Mouse (Mus musculus): ENCODE results near the gene Olfr492. TPM values are rescaled to one million over a fixed set of nuclear protein-coding genes. Genes with fewer than 3 reads are reported as not detected.

Gene Olfr492
- not detected in 2 replicates for polyA plus RNA-seq (2015; fragmentation: Nextera tagmentation; extraction: Ambion mirVana)

- Histone ChIP-seq H3K9ac (no peak within 1 kb of the TSS), H3K4me1 (no peaks in the 10 kb centered on the region), H3K27me3 (no peaks in the 10 kb centered on the region), H3K36me3 (no peaks in the 10 kb centered on the region), H3K4me2 (no peak within 1 kb of the TSS), H3K4me3 (no peak within 1 kb of the TSS), H3K27ac (no peak within 1 kb of the TSS), H3K9me3 (no peaks in the 10 kb centered on the region)
- ATAC-seq (ENCODE audit: borderline replicate concordance, extremely low read depth, low FRiP score, low TSS enrichment): no peak
- WGBS: 64% methylated on average over 2 of the region's 2 CpGs
Measured at GRCm38 (mm10) chr7:108323574-108323973, at the start of gene Olfr492. TSS of gene Olfr492 (minus strand) at chr7:108323674.

DNA sequence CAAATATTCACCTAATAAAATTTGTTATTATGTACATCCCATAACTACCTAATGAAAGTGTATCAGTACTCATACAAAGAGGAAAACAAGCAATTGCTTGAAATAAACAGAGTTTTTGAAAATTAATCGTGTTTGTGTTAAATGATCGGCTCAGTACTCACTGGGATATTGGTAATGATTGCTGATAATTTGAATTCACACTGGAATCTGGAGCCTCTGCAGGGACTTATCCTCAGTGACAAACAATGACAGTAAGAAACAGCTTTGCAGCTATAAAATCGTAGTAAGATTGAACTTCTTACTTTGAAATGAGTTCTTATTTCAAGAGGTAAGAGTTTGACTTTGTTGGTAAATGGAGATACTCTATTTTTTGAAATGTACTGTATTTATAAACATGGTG, 41.6 kb upstream of the Olfr492 start, which contains the start of gene Olfr494:
Gene Olfr494 (plus strand): TSS at position 301 of the 400 bp plus-strand sequence.
- H3K27me3 ChIP-seq: no peaks in the 10 kb centered on the region
- no peaks in the 10 kb centered on the region for H3K36me3 ChIP-seq
- no peak within 1 kb of the TSS for H3K4me2 ChIP-seq
- 70% methylated on average over 3 of the region's 3 CpGs for WGBS
- H3K9ac ChIP-seq: no peak within 1 kb of the TSS
- H3K27ac ChIP-seq: no peak within 1 kb of the TSS
- H3K4me3 ChIP-seq: no peak within 1 kb of the TSS
- no peaks in the 10 kb centered on the region for H3K4me1 ChIP-seq
- ATAC-seq (ENCODE audit: borderline replicate concordance, extremely low read depth, low FRiP score, low TSS enrichment): no peak
- no peaks in the 10 kb centered on the region for H3K9me3 ChIP-seq

DNA sequence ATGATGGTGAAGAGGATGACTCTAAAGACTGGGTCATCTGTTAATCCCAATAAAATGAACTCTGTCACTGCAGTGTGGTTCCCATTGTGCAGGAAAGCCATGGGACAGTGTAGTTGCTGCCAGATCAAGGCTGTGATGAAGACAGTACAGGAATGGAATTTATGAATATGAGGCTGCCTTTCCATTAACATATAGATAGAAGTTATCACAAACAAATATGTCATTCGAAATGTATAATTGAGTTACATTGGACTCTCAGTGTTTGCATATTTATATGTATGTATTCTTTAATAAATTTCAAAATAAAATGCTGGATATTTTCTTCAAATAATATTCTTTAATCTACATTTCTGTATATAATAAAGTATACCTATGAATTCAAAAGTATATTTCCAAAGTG, 23.4 kb upstream of the Olfr492 start, which contains the start of gene Olfr493:
Gene Olfr493 (minus strand): TSS at position 101 of the 400 bp plus-strand sequence.
- Histone ChIP-seq H3K4me2 (no peak within 1 kb of the TSS), H3K27ac (no peak within 1 kb of the TSS), H3K9ac (no peak within 1 kb of the TSS), H3K4me3 (no peak within 1 kb of the TSS), H3K9me3 (no peaks in the 10 kb centered on the region), H3K4me1 (no peaks in the 10 kb centered on the region), H3K36me3 (no peaks in the 10 kb centered on the region), H3K27me3 (no peaks in the 10 kb centered on the region)
- 43% methylated on average over 1 of the region's 1 CpGs for WGBS
- ATAC-seq (ENCODE audit: borderline replicate concordance, extremely low read depth, low FRiP score, low TSS enrichment): no peak

- Histone ChIP-seq H3K9me3 (no peaks in the 10 kb centered on the region), H3K27me3 (no peaks in the 10 kb centered on the region), H3K9ac (no peak within 1 kb of the TSS), H3K4me1 (no peaks in the 10 kb centered on the region), H3K36me3 (no peaks in the 10 kb centered on the region), H3K27ac (no peak within 1 kb of the TSS), H3K4me3 (no peak within 1 kb of the TSS), H3K4me2 (no peak within 1 kb of the TSS)
- no peak for ATAC-seq (ENCODE audit: borderline replicate concordance, extremely low read depth, low FRiP score, low TSS enrichment)
- 37% methylated on average over 1 of the region's 1 CpGs for WGBS
Measured at GRCm38 (mm10) chr7:108313151-108313550, 10.3 kb downstream of the Olfr492 start, which contains the start of gene Olfr491. TSS of gene Olfr491 (plus strand) at chr7:108313451.

DNA sequence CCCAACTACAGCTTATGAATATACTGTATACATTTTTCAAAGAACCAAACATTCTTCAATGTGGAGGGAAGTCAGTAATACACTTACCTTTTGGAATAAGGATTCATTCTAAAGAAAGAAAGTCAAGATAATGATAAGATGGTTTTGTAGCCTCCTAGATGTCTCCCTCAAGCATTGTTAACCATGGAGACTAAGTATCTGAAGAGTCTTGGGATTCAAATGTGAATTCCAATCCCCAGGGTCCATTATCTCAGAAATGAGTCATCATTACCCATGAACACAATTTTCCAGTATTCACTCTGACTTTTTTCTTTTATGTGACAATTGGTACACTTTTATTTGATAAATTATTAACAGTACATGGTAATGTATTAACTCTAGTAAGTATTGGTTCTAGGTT, 34.6 kb downstream of the Olfr492 start, which contains the start of gene Olfr490:
Gene Olfr490 (minus strand): TSS at position 101 of the 400 bp plus-strand sequence.
- H3K4me2 ChIP-seq: no peak within 1 kb of the TSS
- H3K27me3 ChIP-seq: no peaks in the 10 kb centered on the region
- H3K4me1 ChIP-seq: no peaks in the 10 kb centered on the region
- H3K9me3 ChIP-seq: no peaks in the 10 kb centered on the region
- H3K4me3 ChIP-seq: no peak within 1 kb of the TSS
- no peak within 1 kb of the TSS for H3K9ac ChIP-seq
- ATAC-seq (ENCODE audit: borderline replicate concordance, extremely low read depth, low FRiP score, low TSS enrichment): no peak
- H3K27ac ChIP-seq: no peak within 1 kb of the TSS
- H3K36me3 ChIP-seq: no peaks in the 10 kb centered on the region

Other genes with a start within 250 kb of the Olfr492 start
- gene Olfr481, start 243.8 kb downstream of the Olfr492 start, polyA plus RNA-seq (2015; fragmentation: Nextera tagmentation; extraction: Ambion mirVana): not detected in 2 replicates
- gene Olfr482, start 226.1 kb downstream of the Olfr492 start, polyA plus RNA-seq (2015; fragmentation: Nextera tagmentation; extraction: Ambion mirVana): not detected in 2 replicates
- not detected in 2 replicates for gene Olfr483, start 222.8 kb downstream of the Olfr492 start, polyA plus RNA-seq (2015; fragmentation: Nextera tagmentation; extraction: Ambion mirVana)
- not detected in 2 replicates for gene Olfr484, start 196.2 kb downstream of the Olfr492 start, polyA plus RNA-seq (2015; fragmentation: Nextera tagmentation; extraction: Ambion mirVana)
- gene Olfr485, start 163.8 kb downstream of the Olfr492 start, polyA plus RNA-seq (2015; fragmentation: Nextera tagmentation; extraction: Ambion mirVana): not detected in 2 replicates
- gene Olfr486, start 150.9 kb downstream of the Olfr492 start, polyA plus RNA-seq (2015; fragmentation: Nextera tagmentation; extraction: Ambion mirVana): not detected in 2 replicates
- gene Olfr487, start 109.0 kb downstream of the Olfr492 start, polyA plus RNA-seq (2015; fragmentation: Nextera tagmentation; extraction: Ambion mirVana): not detected in 2 replicates
- gene Olfr488, start 65.3 kb downstream of the Olfr492 start, polyA plus RNA-seq (2015; fragmentation: Nextera tagmentation; extraction: Ambion mirVana): not detected in 2 replicates
- not detected in 2 replicates for gene Olfr490, start 34.7 kb downstream of the Olfr492 start, polyA plus RNA-seq (2015; fragmentation: Nextera tagmentation; extraction: Ambion mirVana)
- not detected in 2 replicates for gene Olfr491, start 10.2 kb downstream of the Olfr492 start, polyA plus RNA-seq (2015; fragmentation: Nextera tagmentation; extraction: Ambion mirVana)
- not detected in 2 replicates for gene Olfr493, start 23.3 kb upstream of the Olfr492 start, polyA plus RNA-seq (2015; fragmentation: Nextera tagmentation; extraction: Ambion mirVana)
- gene Olfr494, start 41.7 kb upstream of the Olfr492 start, polyA plus RNA-seq (2015; fragmentation: Nextera tagmentation; extraction: Ambion mirVana): not detected in 2 replicates
- not detected in 2 replicates for gene Olfr495, start 69.5 kb upstream of the Olfr492 start, polyA plus RNA-seq (2015; fragmentation: Nextera tagmentation; extraction: Ambion mirVana)
- gene Olfr497, start 96.7 kb upstream of the Olfr492 start, polyA plus RNA-seq (2015; fragmentation: Nextera tagmentation; extraction: Ambion mirVana): not detected in 2 replicates
- not detected in 2 replicates for gene Olfr498, start 141.7 kb upstream of the Olfr492 start, polyA plus RNA-seq (2015; fragmentation: Nextera tagmentation; extraction: Ambion mirVana)
- gene Olfr502, start 201.4 kb upstream of the Olfr492 start, polyA plus RNA-seq (2015; fragmentation: Nextera tagmentation; extraction: Ambion mirVana): not detected in 2 replicates
- gene Olfr503, start 220.9 kb upstream of the Olfr492 start, polyA plus RNA-seq (2015; fragmentation: Nextera tagmentation; extraction: Ambion mirVana): not detected in 2 replicates
- not detected in 2 replicates for gene Olfr504, start 242.1 kb upstream of the Olfr492 start, polyA plus RNA-seq (2015; fragmentation: Nextera tagmentation; extraction: Ambion mirVana)